24 mouse cellular contexts compared by ENCODE assay signal in the genomic region with DNA sequence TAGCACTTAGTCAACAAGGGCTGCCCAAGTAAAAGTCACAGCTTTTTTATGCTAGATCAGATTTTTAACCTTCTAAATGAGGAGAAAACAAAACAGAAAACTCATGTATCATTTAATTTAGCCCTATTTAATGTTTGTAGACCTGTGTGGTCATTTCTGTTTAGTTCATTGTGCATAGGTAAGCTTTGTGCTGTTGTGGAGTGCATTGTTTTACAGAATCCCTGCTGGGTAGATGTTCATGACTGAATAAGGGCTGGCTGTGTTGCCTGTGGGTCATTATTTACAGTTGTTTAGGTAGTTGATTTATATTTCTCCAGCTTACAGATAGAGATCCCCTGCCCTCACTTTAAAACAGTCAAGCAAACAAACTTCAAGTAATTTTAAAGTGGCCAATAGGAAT. TPM values are rescaled to one million over a fixed set of nuclear protein-coding genes. Genes with fewer than 3 reads are reported as not detected.
DNase-seq lines count a peak whose midpoint lies in the region; ATAC-seq lines count a peak whose summit lies in the region.
"Had no signal": no experiment of that assay in that cellular context is flagged by ENCODE, and none has a peak within 500 bp of the region (broad histone marks: within the 10 kb centered on the region; RNA-seq: fewer than 3 reads in every experiment).

No protein-coding gene starts in this region.

- H3K4me1 ChIP-seq in forebrain, embryonic 15.5 days, result peaks cover 14% of the 10 kb centered on the region
- H3K4me1 ChIP-seq in forebrain, embryonic 13.5 days, result peaks cover 11% of the 10 kb centered on the region
- H3K4me1 ChIP-seq: embryonic facial prominence, embryonic 13.5 days; embryonic facial prominence, embryonic 15.5 days had no signal

- DNase-seq in ES-CJ7 (ENCODE audit: low read depth, low spot score) (peak; percentile 6), R1 (ENCODE audit: low read depth, low spot score) (peak; percentile 50)
- no peak for DNase-seq in spleen, adult 12 weeks (ENCODE audit: low spot score)
- DNase-seq: adrenal gland, adult 2 months; adrenal gland, postnatal 10 days; adrenal gland, postnatal 25 days; cerebellum, adult 11 months; cerebellum, adult 18-20 months; cerebellum, adult 8-10 months; cerebellum, adult 9-11 months; cerebellum, postnatal 14 days; cerebellum, postnatal 36 days; embryo, embryonic 11 days had no signal

- H3K27me3 ChIP-seq in forebrain, embryonic 15.5 days, result no peaks in the 10 kb centered on the region
- H3K27me3 ChIP-seq in forebrain, embryonic 13.5 days, result no peaks in the 10 kb centered on the region
- H3K27me3 ChIP-seq: CH12.LX; embryonic facial prominence, embryonic 13.5 days; embryonic facial prominence, embryonic 15.5 days had no signal

- H3K27ac ChIP-seq in forebrain, embryonic 15.5 days (replicated peaks), result peak overlapping the region; percentile 37; the same call in 1 of the 2 replicates
- no peak overlapping the region for H3K27ac ChIP-seq in forebrain, embryonic 13.5 days
- H3K27ac ChIP-seq: embryonic facial prominence, embryonic 13.5 days; embryonic facial prominence, embryonic 15.5 days; forebrain, embryonic 10.5 days had no signal

- H3K9ac ChIP-seq in forebrain, embryonic 15.5 days (replicated peaks), result no peak overlapping the region
- no peak overlapping the region for H3K9ac ChIP-seq in forebrain, embryonic 13.5 days
- H3K9ac ChIP-seq: embryonic facial prominence, embryonic 13.5 days; embryonic facial prominence, embryonic 15.5 days had no signal

- no peaks in the 10 kb centered on the region for H3K9me3 ChIP-seq in forebrain, embryonic 15.5 days
- H3K9me3 ChIP-seq in forebrain, embryonic 13.5 days (replicated peaks), result no peaks in the 10 kb centered on the region
- H3K9me3 ChIP-seq: embryonic facial prominence, embryonic 13.5 days; embryonic facial prominence, embryonic 15.5 days; forebrain, embryonic 10.5 days had no signal

- no peak overlapping the region for H3K4me2 ChIP-seq in forebrain, embryonic 15.5 days (replicated peaks)
- no peak overlapping the region for H3K4me2 ChIP-seq in forebrain, embryonic 13.5 days
- H3K4me2 ChIP-seq: embryonic facial prominence, embryonic 13.5 days; embryonic facial prominence, embryonic 15.5 days had no signal

- ATAC-seq in forebrain, embryonic 15.5 days (replicated peaks), result no peak
- ATAC-seq in forebrain, embryonic 13.5 days, result no peak
- no peak for ATAC-seq in megakaryocyte-erythroid progenitor cell, adult 5-6 weeks (replicated peaks; ENCODE audit: low FRiP score, low TSS enrichment, poor library complexity, severe bottlenecking)
- ATAC-seq: forebrain, embryonic 16.5 days had no signal

- no peak overlapping the region for H3K4me3 ChIP-seq in forebrain, embryonic 15.5 days
- no peak overlapping the region for H3K4me3 ChIP-seq in forebrain, embryonic 13.5 days
- H3K4me3 ChIP-seq: embryonic facial prominence, embryonic 13.5 days; embryonic facial prominence, embryonic 15.5 days; erythroblast, embryonic 14.5 days; forebrain, embryonic 10.5 days had no signal

- H3K36me3 ChIP-seq in forebrain, embryonic 15.5 days, result no peaks in the 10 kb centered on the region
- no peaks in the 10 kb centered on the region for H3K36me3 ChIP-seq in forebrain, embryonic 13.5 days (ENCODE audit: poor library complexity, severe bottlenecking)
- H3K36me3 ChIP-seq: embryonic facial prominence, embryonic 13.5 days; embryonic facial prominence, embryonic 15.5 days; forebrain, embryonic 10.5 days had no signal

RNA-seq across cellular contexts. Expression of gene Psmd14, which starts 40.9 kb away (rescaled TPM):
- polyA plus RNA-seq in forebrain, embryonic 15.5 days (2015; fragmentation: Nextera tagmentation; extraction: Ambion mirVana), result 251 and 257 TPM in 2 replicates
- 284 and 297 TPM in 2 replicates for polyA plus RNA-seq in forebrain, embryonic 13.5 days (2015; fragmentation: Nextera tagmentation; extraction: Ambion mirVana)
- total RNA-seq in megakaryocyte-erythroid progenitor cell, adult 5-6 weeks (2014; fragmentation: Nextera tagmentation), result 199 and 212 TPM in 2 replicates
- 214 and 241 TPM in 2 replicates for total RNA-seq in megakaryocyte-erythroid progenitor cell, adult 5-6 weeks (2017)

RNA-seq across cellular contexts. Expression of gene Tbr1, which starts 50.4 kb away (rescaled TPM):
- polyA plus RNA-seq in forebrain, embryonic 15.5 days (2015; fragmentation: Nextera tagmentation; extraction: Ambion mirVana), result 60.8 and 61.6 TPM in 2 replicates
- 36.3 and 45.1 TPM in 2 replicates for polyA plus RNA-seq in forebrain, embryonic 13.5 days (2015; fragmentation: Nextera tagmentation; extraction: Ambion mirVana)
- 0.55 TPM in 1 of 2 replicates, not detected in the other for total RNA-seq in megakaryocyte-erythroid progenitor cell, adult 5-6 weeks (2014; fragmentation: Nextera tagmentation)
- total RNA-seq in megakaryocyte-erythroid progenitor cell, adult 5-6 weeks (2017), result 0.19 and 1.1 TPM in 2 replicates
- total RNA-seq: adrenal gland, adult 2 months; adrenal gland, postnatal 25 days; common myeloid progenitor, adult 5-6 weeks; MEL had no signal
- polyA plus RNA-seq: erythroblast, embryonic 14.5 days had no signal
